Mouse (Mus musculus): ENCODE measurements around the gene Tsku. TPM values are rescaled to one million over a fixed set of nuclear protein-coding genes. Genes with fewer than 3 reads are reported as not detected.

Gene Tsku
- polyA plus RNA-seq (2012; rRNA removed): 9.5 and 13.1 TPM in 2 replicates

DNA sequence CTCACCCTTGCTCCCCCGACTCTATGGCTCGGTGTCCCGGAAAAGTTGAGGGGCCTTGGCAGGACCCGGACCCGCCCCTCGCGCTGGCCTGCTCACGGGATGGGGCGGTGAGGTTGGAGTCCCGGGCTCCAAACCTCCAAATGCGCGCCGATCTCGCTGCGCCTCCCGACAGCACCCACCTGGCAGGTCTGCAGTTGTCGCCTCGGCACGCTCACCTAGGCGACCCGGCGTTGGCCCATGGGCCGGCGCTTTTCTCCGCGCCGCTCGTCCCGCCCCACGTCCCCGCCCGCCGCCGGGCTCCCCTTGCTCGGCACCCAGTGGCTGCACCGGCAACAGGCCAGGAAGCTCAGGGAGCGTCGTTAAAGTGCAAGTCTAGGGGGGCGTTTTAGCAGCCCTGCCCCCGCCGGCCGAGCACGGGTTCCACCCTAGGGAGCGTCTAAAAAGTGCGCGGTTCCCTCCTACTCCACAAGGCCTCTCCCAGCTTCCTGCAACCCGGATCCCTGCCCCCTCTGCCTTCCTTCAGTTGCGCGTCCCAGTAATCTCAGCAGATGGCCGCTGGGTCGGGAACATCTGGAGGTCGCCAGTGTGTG lies at the start of gene Tsku:
Gene Tsku (minus strand): TSS at position 266 of the 590 bp plus-strand sequence.
- peaks cover 18% of the 10 kb centered on the region for H3K4me1 ChIP-seq (ENCODE audit: control insufficient read depth, insufficient read depth, low read length)
- under 1% methylated on average over 52 of the region's 52 CpGs for WGBS
- no peaks in the 10 kb centered on the region for H3K27me3 ChIP-seq (replicated peaks; ENCODE audit: control insufficient read depth, insufficient read depth, low read length)
- H3K4me3 ChIP-seq (ENCODE audit: insufficient read depth, low read depth, low read length): peak within 1 kb of the TSS; percentile 95
- no peaks in the 10 kb centered on the region for H3K36me3 ChIP-seq (ENCODE audit: control insufficient read depth, insufficient read depth, low read length)
- TF ChIP-seq POLR2A (IDR thresholded peaks at IDR 0.05; ENCODE audit: low read depth, low read length): no peak
- TF ChIP-seq CTCF (conservative IDR thresholded peaks at IDR 0.05; ENCODE audit: insufficient read depth, insufficient read length, low read depth, low read length): no peak
- peak within 1 kb of the TSS; percentile 56 for H3K27ac ChIP-seq (ENCODE audit: insufficient read depth, low read depth, low read length)
- DNase-seq: peak; percentile 95

DNA sequence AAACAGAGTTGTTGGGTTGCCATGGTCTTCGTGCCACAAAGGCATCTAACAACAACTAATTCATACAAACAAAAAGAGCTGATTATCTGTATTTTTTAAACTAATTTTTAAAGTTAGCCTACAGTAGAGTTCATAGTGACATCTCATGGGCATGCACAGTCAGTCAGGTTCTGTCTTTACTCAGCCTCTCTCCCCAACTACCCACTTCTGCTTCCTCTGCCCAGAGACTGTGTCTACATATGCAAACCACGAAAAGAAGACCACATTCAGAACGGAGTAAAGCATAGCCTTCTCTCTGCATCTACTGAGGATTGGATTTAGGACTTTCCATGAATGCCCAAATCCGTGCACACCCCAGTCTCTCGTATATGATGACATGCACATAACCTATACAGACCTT lies 46.5 kb upstream of the Tsku start:
- WGBS: 88% methylated on average over 5 of the region's 5 CpGs
- no peak for DNase-seq

DNA sequence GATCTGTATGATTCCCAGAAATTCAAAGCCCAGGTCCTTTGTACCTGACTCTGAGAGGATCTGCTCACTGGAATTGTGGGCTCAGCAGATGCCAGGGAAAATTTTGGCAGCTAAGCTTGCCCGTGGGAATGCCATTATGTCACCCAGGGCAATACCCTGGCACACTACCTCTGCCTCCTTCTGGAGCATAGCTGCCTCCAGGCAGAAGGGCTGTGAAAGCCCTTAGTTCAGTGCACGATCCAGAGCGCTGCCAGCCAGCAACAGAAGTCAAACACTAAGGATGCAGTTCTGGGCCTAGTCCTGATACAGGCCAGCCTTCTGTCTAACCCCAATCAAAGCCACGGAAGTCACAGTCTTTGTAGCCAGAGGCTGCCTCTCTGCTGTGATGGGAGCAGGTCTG lies 42.9 kb upstream of the Tsku start:
- H3K27me3 ChIP-seq (replicated peaks; ENCODE audit: control insufficient read depth, insufficient read depth, low read length): no peaks in the 10 kb centered on the region
- H3K4me3 ChIP-seq (ENCODE audit: insufficient read depth, low read depth, low read length): no peak overlapping the region
- WGBS: 78% methylated on average over 4 of the region's 4 CpGs
- H3K4me1 ChIP-seq (ENCODE audit: control insufficient read depth, insufficient read depth, low read length): no peaks in the 10 kb centered on the region
- peak; percentile 35 for DNase-seq
- H3K27ac ChIP-seq (ENCODE audit: insufficient read depth, low read depth, low read length): no peak overlapping the region
- H3K36me3 ChIP-seq (ENCODE audit: control insufficient read depth, insufficient read depth, low read length): no peaks in the 10 kb centered on the region
- no peak for TF ChIP-seq CTCF (conservative IDR thresholded peaks at IDR 0.05; ENCODE audit: insufficient read depth, insufficient read length, low read depth, low read length)

More for the DNA sequence above, 46.5 kb upstream of the Tsku start:
- H3K4me3 ChIP-seq (ENCODE audit: insufficient read depth, low read depth, low read length): no peak overlapping the region
- no peaks in the 10 kb centered on the region for H3K27me3 ChIP-seq (replicated peaks; ENCODE audit: control insufficient read depth, insufficient read depth, low read length)
- no peaks in the 10 kb centered on the region for H3K4me1 ChIP-seq (ENCODE audit: control insufficient read depth, insufficient read depth, low read length)
- TF ChIP-seq CTCF (conservative IDR thresholded peaks at IDR 0.05; ENCODE audit: insufficient read depth, insufficient read length, low read depth, low read length): no peak
- TF ChIP-seq POLR2A (IDR thresholded peaks at IDR 0.05; ENCODE audit: low read depth, low read length): no peak
- no peaks in the 10 kb centered on the region for H3K36me3 ChIP-seq (ENCODE audit: control insufficient read depth, insufficient read depth, low read length)
- H3K27ac ChIP-seq (ENCODE audit: insufficient read depth, low read depth, low read length): no peak overlapping the region

DNA sequence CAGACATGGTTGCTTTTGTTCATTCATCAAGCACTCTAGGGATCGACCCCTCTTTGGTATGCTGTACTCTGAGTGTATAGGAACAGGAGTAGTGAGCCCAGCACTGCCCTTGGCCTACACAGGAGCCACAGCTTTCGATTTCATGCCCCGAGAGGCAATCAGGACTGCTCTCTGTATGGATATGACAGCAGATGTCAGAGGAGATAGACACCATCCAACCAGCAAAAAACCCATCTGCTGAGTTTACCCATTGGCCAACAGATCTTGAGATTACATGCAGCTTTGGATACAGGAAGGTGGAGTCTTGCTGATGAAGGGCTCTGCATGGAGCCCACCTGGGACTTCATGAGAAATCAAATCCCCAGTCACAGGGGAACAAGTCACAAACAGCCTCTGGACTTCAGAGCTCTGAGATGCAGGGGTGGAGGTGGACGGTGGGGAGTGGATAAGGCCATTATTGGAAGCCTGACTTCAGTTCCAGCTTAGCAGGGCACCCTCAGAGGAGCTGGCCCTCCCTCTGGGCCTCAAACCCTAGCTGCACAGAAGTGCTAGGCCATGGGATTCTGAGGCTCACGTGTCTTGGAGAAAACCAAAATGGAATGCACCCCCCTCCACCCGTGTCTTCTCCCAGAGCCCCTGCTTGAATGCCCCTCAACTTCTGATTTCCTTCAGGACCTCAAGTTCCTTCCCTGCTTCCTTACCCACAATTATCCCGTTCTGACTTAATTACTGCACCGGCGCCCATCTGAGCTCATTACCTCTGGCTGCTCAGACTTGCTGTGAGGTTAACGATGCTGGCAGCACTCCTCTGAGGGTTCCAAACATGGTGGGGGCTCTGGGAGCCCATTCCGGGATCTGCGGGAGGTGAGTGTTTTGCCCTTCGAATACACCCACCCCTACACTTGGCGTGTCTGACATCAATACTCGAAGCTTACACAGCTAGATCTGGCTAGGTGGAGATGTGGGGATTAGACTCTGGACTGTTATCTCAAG lies 41.8 kb upstream of the Tsku start:
- TF ChIP-seq CTCF (conservative IDR thresholded peaks at IDR 0.05; ENCODE audit: insufficient read depth, insufficient read length, low read depth, low read length) (no peak), POLR2A (IDR thresholded peaks at IDR 0.05; ENCODE audit: low read depth, low read length) (no peak)
- DNase-seq: no peak
- WGBS: 66% methylated on average over 15 of the region's 15 CpGs
- no peaks in the 10 kb centered on the region for H3K4me1 ChIP-seq (ENCODE audit: control insufficient read depth, insufficient read depth, low read length)
- H3K27ac ChIP-seq (ENCODE audit: insufficient read depth, low read depth, low read length): no peak overlapping the region
- H3K36me3 ChIP-seq (ENCODE audit: control insufficient read depth, insufficient read depth, low read length): no peaks in the 10 kb centered on the region
- no peak overlapping the region for H3K4me3 ChIP-seq (ENCODE audit: insufficient read depth, low read depth, low read length)
- no peaks in the 10 kb centered on the region for H3K27me3 ChIP-seq (replicated peaks; ENCODE audit: control insufficient read depth, insufficient read depth, low read length)

DNA sequence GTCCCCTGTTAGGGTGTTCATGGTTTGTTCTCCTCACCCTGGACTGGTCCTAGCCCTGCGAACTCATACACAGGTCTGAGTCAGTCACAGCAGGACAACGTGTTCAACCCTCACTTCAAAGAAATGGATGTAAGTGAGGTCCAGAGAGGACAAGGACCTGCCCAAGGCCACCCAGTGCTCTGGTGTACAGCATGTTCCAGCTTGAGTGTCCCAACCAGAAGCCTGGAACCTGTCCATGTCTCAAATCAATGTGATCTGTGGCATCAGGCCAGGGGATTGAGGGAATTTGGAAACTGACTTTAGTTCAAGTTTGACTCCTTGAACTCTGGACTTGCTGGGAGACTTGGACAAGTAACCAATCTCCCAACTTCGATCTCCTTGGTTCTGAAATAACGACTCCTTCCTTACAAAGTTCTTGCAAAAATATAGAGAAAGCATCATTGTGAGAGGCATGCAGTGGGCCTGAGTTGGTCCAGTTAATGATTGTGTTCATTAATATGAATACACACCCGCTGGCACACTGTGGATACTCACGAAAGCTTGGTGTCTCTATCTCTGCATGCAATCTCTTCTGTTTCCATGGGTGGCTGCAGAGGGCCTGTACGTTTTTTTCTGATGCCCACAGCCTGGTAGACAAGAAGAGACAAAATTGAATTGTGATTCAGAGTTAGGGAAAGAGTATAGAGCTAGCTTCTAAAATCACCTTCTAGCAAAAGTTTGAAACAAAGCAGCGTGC lies 31.5 kb upstream of the Tsku start:
- Histone ChIP-seq H3K27ac (ENCODE audit: insufficient read depth, low read depth, low read length) (no peak overlapping the region), H3K4me3 (ENCODE audit: insufficient read depth, low read depth, low read length) (no peak overlapping the region), H3K4me1 (ENCODE audit: control insufficient read depth, insufficient read depth, low read length) (peaks cover 16% of the 10 kb centered on the region; the same call in 1 of the 2 replicates), H3K36me3 (ENCODE audit: control insufficient read depth, insufficient read depth, low read length) (no peaks in the 10 kb centered on the region), H3K27me3 (replicated peaks; ENCODE audit: control insufficient read depth, insufficient read depth, low read length) (no peaks in the 10 kb centered on the region)
- TF ChIP-seq POLR2A (IDR thresholded peaks at IDR 0.05; ENCODE audit: low read depth, low read length): no peak
- TF ChIP-seq CTCF (conservative IDR thresholded peaks at IDR 0.05; ENCODE audit: insufficient read depth, insufficient read length, low read depth, low read length): no peak
- DNase-seq: peak; percentile 78
- WGBS: 61% methylated on average over 8 of the region's 8 CpGs

DNA sequence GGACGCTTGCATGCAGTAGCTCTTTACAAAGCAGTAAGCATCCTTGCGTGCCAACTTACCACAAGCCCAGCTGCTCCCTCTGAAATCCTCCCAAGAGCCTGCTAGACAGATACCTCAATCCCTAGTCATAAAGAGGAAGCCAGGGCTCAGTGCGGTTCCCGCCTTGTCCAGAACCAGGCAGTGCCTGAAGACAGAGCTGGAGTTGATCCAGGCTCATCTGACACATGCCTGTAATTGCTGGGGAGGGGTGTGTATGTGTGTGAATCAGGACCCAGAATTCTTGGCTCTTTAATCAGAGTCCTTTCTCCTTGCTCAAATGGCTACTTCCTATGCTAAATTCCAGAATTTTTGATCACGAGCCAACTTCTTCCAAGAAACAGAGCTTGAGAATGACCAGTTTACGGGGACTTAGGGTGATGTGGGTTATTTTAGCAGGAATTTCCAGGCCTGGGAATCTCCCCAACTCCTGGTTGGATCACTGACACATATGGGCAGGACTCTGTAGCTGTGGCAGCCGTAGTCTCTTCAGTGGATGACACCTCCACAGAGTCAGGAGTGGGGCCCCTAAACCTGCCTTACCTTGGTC lies 30.3 kb upstream of the Tsku start:
- no peaks in the 10 kb centered on the region for H3K36me3 ChIP-seq (ENCODE audit: control insufficient read depth, insufficient read depth, low read length)
- WGBS: 49% methylated on average over 7 of the region's 7 CpGs
- TF ChIP-seq CTCF (conservative IDR thresholded peaks at IDR 0.05; ENCODE audit: insufficient read depth, insufficient read length, low read depth, low read length) (no peak), POLR2A (IDR thresholded peaks at IDR 0.05; ENCODE audit: low read depth, low read length) (no peak)
- peaks cover 21% of the 10 kb centered on the region; the same call in 1 of the 2 replicates for H3K4me1 ChIP-seq (ENCODE audit: control insufficient read depth, insufficient read depth, low read length)
- H3K4me3 ChIP-seq (ENCODE audit: insufficient read depth, low read depth, low read length): no peak overlapping the region
- no peak overlapping the region for H3K27ac ChIP-seq (ENCODE audit: insufficient read depth, low read depth, low read length)
- no peaks in the 10 kb centered on the region for H3K27me3 ChIP-seq (replicated peaks; ENCODE audit: control insufficient read depth, insufficient read depth, low read length)
- peak; percentile 82 for DNase-seq
